Mouse (Mus musculus): ENCODE data around the gene Cyp8b1. TPM values are rescaled to one million over a fixed set of nuclear protein-coding genes. Genes with fewer than 3 reads are reported as not detected.
A peak's percentile ranks its signal among the peaks of the same experiment; 100 is the strongest.

The Cyp8b1 gene
- total and polyA plus RNA-seq, 2 experiments from 2014 or later: not detected

DNA sequence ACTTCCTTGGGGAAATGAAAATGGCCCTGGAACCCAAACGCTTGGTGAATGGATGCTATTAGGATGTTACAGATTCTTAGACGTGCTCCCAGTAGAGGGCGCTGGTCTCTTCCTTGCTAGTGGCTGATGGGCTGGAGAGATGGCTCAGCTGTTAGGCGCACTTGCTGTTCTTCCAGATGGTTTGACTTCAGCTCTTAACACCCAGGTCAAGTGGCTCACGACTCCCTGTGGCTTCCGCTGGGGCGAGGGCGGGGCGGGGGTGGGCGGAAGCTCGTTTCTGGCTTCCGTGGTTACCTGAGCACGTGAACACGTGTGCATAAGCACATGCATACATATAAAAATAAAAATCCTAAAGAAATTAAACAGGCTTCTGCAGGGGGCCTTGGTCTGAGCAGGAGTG, 35.3 kb downstream of the Cyp8b1 start:
- H3K27me3 ChIP-seq (ENCODE audit: insufficient read depth, low read length): no peaks in the 10 kb centered on the region

GRCm38 (mm10) chr9:121877052-121877740, 38.9 kb downstream of the Cyp8b1 start:
- WGBS: 11% methylated on average over 3 of the region's 3 CpGs
- Histone ChIP-seq H3K9ac (replicated peaks; ENCODE audit: low read length, poor library complexity, severe bottlenecking) (no peak overlapping the region), H3K36me3 (ENCODE audit: insufficient read depth, low read length) (no peaks in the 10 kb centered on the region), H3K4me2 (ENCODE audit: low read depth, low read length, poor library complexity, severe bottlenecking) (no peak overlapping the region), H3K27me3 (ENCODE audit: insufficient read depth, low read length) (no peaks in the 10 kb centered on the region), H3K27ac (ENCODE audit: low read depth, low read length) (no peak overlapping the region), H3K4me1 (ENCODE audit: insufficient read depth, low read length) (0 out of 2 replicates have a peak, but pooled peaks cover 3% of the 10 kb centered on the region), H3K9me3 (ENCODE audit: low read length) (no peaks in the 10 kb centered on the region), H3K4me3 (ENCODE audit: low read depth, low read length) (no peak overlapping the region)
- TF ChIP-seq CTCF (IDR thresholded peaks at IDR 0.05): peak; percentile 84
- DNase-seq (ENCODE audit: low spot score) (peak; percentile 63), ATAC-seq (ENCODE audit: low FRiP score) (no peak)

More for the DNA sequence above, 35.3 kb downstream of the Cyp8b1 start:
- Histone ChIP-seq H3K4me1 (ENCODE audit: insufficient read depth, low read length) (0 out of 2 replicates have a peak, but pooled peaks cover 3% of the 10 kb centered on the region), H3K4me3 (ENCODE audit: low read depth, low read length) (no peak overlapping the region), H3K4me2 (ENCODE audit: low read depth, low read length, poor library complexity, severe bottlenecking) (0 out of 2 replicates have a peak overlapping the region, but pooled peaks have one; percentile 9), H3K9me3 (ENCODE audit: low read length) (no peaks in the 10 kb centered on the region), H3K27ac (ENCODE audit: low read depth, low read length) (no peak overlapping the region), H3K9ac (replicated peaks; ENCODE audit: low read length, poor library complexity, severe bottlenecking) (no peak overlapping the region), H3K36me3 (ENCODE audit: insufficient read depth, low read length) (no peaks in the 10 kb centered on the region)
- peak; percentile 72 for TF ChIP-seq CTCF (IDR thresholded peaks at IDR 0.05)
- ATAC-seq (ENCODE audit: low FRiP score): no peak
- WGBS: 32% methylated on average over 14 of the region's 14 CpGs
- DNase-seq (ENCODE audit: low spot score): peak; percentile 77

- Histone ChIP-seq H3K9ac (replicated peaks; ENCODE audit: low read length, poor library complexity, severe bottlenecking) (no peak overlapping the region), H3K4me2 (ENCODE audit: low read depth, low read length, poor library complexity, severe bottlenecking) (no peak overlapping the region), H3K27ac (ENCODE audit: low read depth, low read length) (no peak overlapping the region), H3K4me1 (ENCODE audit: insufficient read depth, low read length) (no peaks in the 10 kb centered on the region), H3K9me3 (ENCODE audit: low read length) (no peaks in the 10 kb centered on the region), H3K36me3 (ENCODE audit: insufficient read depth, low read length) (no peaks in the 10 kb centered on the region), H3K27me3 (ENCODE audit: insufficient read depth, low read length) (no peaks in the 10 kb centered on the region), H3K4me3 (ENCODE audit: low read depth, low read length) (no peak overlapping the region)
- no peak for DNase-seq (ENCODE audit: low spot score)
- TF ChIP-seq CTCF (IDR thresholded peaks at IDR 0.05): no peak
- no peak for ATAC-seq (ENCODE audit: low FRiP score)
These were observed 42.5 kb downstream of the Cyp8b1 start for GRCm38 (mm10) chr9:121873578-121873977.

GRCm38 (mm10) chr9:121872062-121872683, 43.9 kb downstream of the Cyp8b1 start:
- no peak overlapping the region for H3K4me2 ChIP-seq (ENCODE audit: low read depth, low read length, poor library complexity, severe bottlenecking)
- DNase-seq (ENCODE audit: low spot score) (no peak), ATAC-seq (ENCODE audit: low FRiP score) (no peak)
- TF ChIP-seq CTCF (IDR thresholded peaks at IDR 0.05): no peak
- H3K27me3 ChIP-seq (ENCODE audit: insufficient read depth, low read length): no peaks in the 10 kb centered on the region
- no peak overlapping the region for H3K27ac ChIP-seq (ENCODE audit: low read depth, low read length)
- H3K4me1 ChIP-seq (ENCODE audit: insufficient read depth, low read length): no peaks in the 10 kb centered on the region
- H3K36me3 ChIP-seq (ENCODE audit: insufficient read depth, low read length): no peaks in the 10 kb centered on the region
- H3K9ac ChIP-seq (replicated peaks; ENCODE audit: low read length, poor library complexity, severe bottlenecking): no peak overlapping the region
- no peak overlapping the region for H3K4me3 ChIP-seq (ENCODE audit: low read depth, low read length)
- H3K9me3 ChIP-seq (ENCODE audit: low read length): no peaks in the 10 kb centered on the region
- WGBS: 84% methylated on average over 2 of the region's 2 CpGs

DNA sequence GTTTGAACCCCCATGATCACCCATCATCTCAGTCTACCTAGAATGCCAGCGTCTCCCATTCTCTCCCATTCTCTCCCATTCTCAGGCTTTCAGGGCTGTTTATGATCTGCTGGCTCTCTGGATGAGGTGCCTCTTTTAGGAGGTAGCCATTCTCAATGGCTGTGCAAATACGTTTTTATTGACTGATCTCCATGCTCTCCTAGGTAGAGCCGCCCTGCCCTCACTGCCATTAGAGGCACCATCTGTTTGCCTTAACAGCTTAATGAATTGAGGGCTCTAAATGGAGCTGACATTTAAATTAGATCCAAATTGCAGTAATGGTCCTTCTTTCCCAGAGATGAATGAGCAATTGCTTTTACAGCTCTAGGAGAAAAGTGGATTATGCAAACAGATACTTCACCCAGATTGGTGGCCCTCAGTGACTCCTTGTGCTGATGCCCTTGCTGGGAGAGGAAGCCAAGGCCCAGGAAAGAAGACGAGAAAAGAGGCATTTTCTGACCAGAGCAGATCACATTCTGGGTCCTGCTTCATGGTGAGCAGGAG, 46.1 kb downstream of the Cyp8b1 start:
- H3K4me3 ChIP-seq (ENCODE audit: low read depth, low read length): no peak overlapping the region
- ATAC-seq (ENCODE audit: low FRiP score): no peak
- no peak for TF ChIP-seq CTCF (IDR thresholded peaks at IDR 0.05)
- no peaks in the 10 kb centered on the region for H3K36me3 ChIP-seq (ENCODE audit: insufficient read depth, low read length)
- no peaks in the 10 kb centered on the region for H3K27me3 ChIP-seq (ENCODE audit: insufficient read depth, low read length)
- no peak overlapping the region for H3K9ac ChIP-seq (replicated peaks; ENCODE audit: low read length, poor library complexity, severe bottlenecking)
- 67% methylated on average over 4 of the region's 4 CpGs for WGBS
- no peak overlapping the region for H3K4me2 ChIP-seq (ENCODE audit: low read depth, low read length, poor library complexity, severe bottlenecking)
- H3K4me1 ChIP-seq (ENCODE audit: insufficient read depth, low read length): no peaks in the 10 kb centered on the region
- peak; percentile 26 for DNase-seq (ENCODE audit: low spot score)
- no peaks in the 10 kb centered on the region for H3K9me3 ChIP-seq (ENCODE audit: low read length)
- no peak overlapping the region for H3K27ac ChIP-seq (ENCODE audit: low read depth, low read length)

GRCm38 (mm10) chr9:121869432-121869831, 46.7 kb downstream of the Cyp8b1 start:
- H3K36me3 ChIP-seq (ENCODE audit: insufficient read depth, low read length): no peaks in the 10 kb centered on the region
- no peak overlapping the region for H3K4me3 ChIP-seq (ENCODE audit: low read depth, low read length)
- no peaks in the 10 kb centered on the region for H3K27me3 ChIP-seq (ENCODE audit: insufficient read depth, low read length)
- 92% methylated on average over 5 of the region's 5 CpGs for WGBS
- H3K4me1 ChIP-seq (ENCODE audit: insufficient read depth, low read length): no peaks in the 10 kb centered on the region
- H3K4me2 ChIP-seq (ENCODE audit: low read depth, low read length, poor library complexity, severe bottlenecking): no peak overlapping the region
- H3K27ac ChIP-seq (ENCODE audit: low read depth, low read length): no peak overlapping the region
- no peak for ATAC-seq (ENCODE audit: low FRiP score)
- H3K9me3 ChIP-seq (ENCODE audit: low read length): no peaks in the 10 kb centered on the region
- no peak for TF ChIP-seq CTCF (IDR thresholded peaks at IDR 0.05)
- H3K9ac ChIP-seq (replicated peaks; ENCODE audit: low read length, poor library complexity, severe bottlenecking): no peak overlapping the region
- no peak for DNase-seq (ENCODE audit: low spot score)

Measured in midbrain, postnatal 0 days (tissue).